Mouse (Mus musculus): ENCODE results near the gene Trmt5. TPM values are rescaled to one million over a fixed set of nuclear protein-coding genes. Genes with fewer than 3 reads are reported as not detected.

Gene Trmt5
- polyA plus RNA-seq, 1 experiment from 2014 or later = 20.7 TPM

- Histone ChIP-seq H3K4me1 (peaks cover 6% of the 10 kb centered on the region; the same call in 1 of the 2 replicates), H3K27ac (no peak overlapping the region), H3K27me3 (no peaks in the 10 kb centered on the region), H3K9me3 (replicated peaks) (no peaks in the 10 kb centered on the region; the same call in 1 of the 2 replicates), H3K4me2 (no peak overlapping the region), H3K36me3 (no peaks in the 10 kb centered on the region), H3K4me3 (replicated peaks) (no peak overlapping the region), H3K9ac (no peak overlapping the region)
- WGBS = 62% methylated on average over 1 of the region's 1 CpGs
- no peak for ATAC-seq (replicated peaks; ENCODE audit: low FRiP score)
These were observed 19.9 kb downstream of the Trmt5 start for GRCm38 (mm10) chr12:73266597-73266996.

- H3K9ac ChIP-seq = no peak overlapping the region
- no peak for ATAC-seq (replicated peaks; ENCODE audit: low FRiP score)
- 81% methylated on average over 3 of the region's 3 CpGs for WGBS
These were observed 21.0 kb downstream of the Trmt5 start for GRCm38 (mm10) chr12:73265381-73265978.

GRCm38 (mm10) chr12:73260339-73260738, 26.2 kb downstream of the Trmt5 start:
- H3K4me2 ChIP-seq = no peak overlapping the region
- H3K4me1 ChIP-seq = no peaks in the 10 kb centered on the region
- H3K4me3 ChIP-seq (replicated peaks) = no peak overlapping the region
- H3K9ac ChIP-seq = no peak overlapping the region
- ATAC-seq (replicated peaks; ENCODE audit: low FRiP score) = no peak
- 86% methylated on average over 1 of the region's 1 CpGs for WGBS
- no peak overlapping the region for H3K27ac ChIP-seq
- no peaks in the 10 kb centered on the region; the same call in 1 of the 2 replicates for H3K9me3 ChIP-seq (replicated peaks)
- H3K27me3 ChIP-seq = no peaks in the 10 kb centered on the region
- 0 out of 2 replicates have a peak, but pooled peaks cover 2% of the 10 kb centered on the region for H3K36me3 ChIP-seq

More at GRCm38 (mm10) chr12:73265381-73265978, 21.0 kb downstream of the Trmt5 start:
- Histone ChIP-seq H3K4me3 (replicated peaks) (no peak overlapping the region), H3K9me3 (replicated peaks) (no peaks in the 10 kb centered on the region; the same call in 1 of the 2 replicates), H3K27ac (no peak overlapping the region), H3K27me3 (no peaks in the 10 kb centered on the region), H3K4me2 (no peak overlapping the region), H3K4me1 (peaks cover 2% of the 10 kb centered on the region; the same call in 1 of the 2 replicates), H3K36me3 (no peaks in the 10 kb centered on the region)

- Histone ChIP-seq H3K36me3 (0 out of 2 replicates have a peak, but pooled peaks cover 2% of the 10 kb centered on the region), H3K9me3 (replicated peaks) (no peaks in the 10 kb centered on the region; the same call in 1 of the 2 replicates), H3K4me2 (no peak overlapping the region), H3K4me1 (no peaks in the 10 kb centered on the region), H3K4me3 (replicated peaks) (no peak overlapping the region), H3K27ac (no peak overlapping the region), H3K9ac (no peak overlapping the region), H3K27me3 (no peaks in the 10 kb centered on the region)
- 94% methylated on average over 6 of the region's 6 CpGs for WGBS
- no peak for ATAC-seq (replicated peaks; ENCODE audit: low FRiP score)
These were observed 27.2 kb downstream of the Trmt5 start for GRCm38 (mm10) chr12:73259269-73259668.

GRCm38 (mm10) chr12:73255006-73255405, 31.5 kb downstream of the Trmt5 start:
- H3K27ac ChIP-seq = no peak overlapping the region; the same call in 1 of the 2 replicates
- H3K4me2 ChIP-seq = no peak overlapping the region
- no peak overlapping the region for H3K9ac ChIP-seq
- 0 out of 2 replicates have a peak, but pooled peaks cover 2% of the 10 kb centered on the region for H3K36me3 ChIP-seq
- no peak overlapping the region for H3K4me3 ChIP-seq (replicated peaks)
- H3K9me3 ChIP-seq (replicated peaks) = no peaks in the 10 kb centered on the region
- 0 out of 2 replicates have a peak, but pooled peaks cover 2% of the 10 kb centered on the region for H3K4me1 ChIP-seq
- WGBS = 75% methylated on average over 2 of the region's 2 CpGs
- no peaks in the 10 kb centered on the region for H3K27me3 ChIP-seq
- no peak for ATAC-seq (replicated peaks; ENCODE audit: low FRiP score)

GRCm38 (mm10) chr12:73245687-73246086, 40.8 kb downstream of the Trmt5 start:
- H3K4me3 ChIP-seq (replicated peaks) = no peak overlapping the region
- H3K4me1 ChIP-seq = no peaks in the 10 kb centered on the region
- no peaks in the 10 kb centered on the region for H3K36me3 ChIP-seq
- H3K4me2 ChIP-seq = no peak overlapping the region
- no peak overlapping the region for H3K9ac ChIP-seq
- H3K27me3 ChIP-seq = no peaks in the 10 kb centered on the region
- H3K9me3 ChIP-seq (replicated peaks) = no peaks in the 10 kb centered on the region
- no peak overlapping the region for H3K27ac ChIP-seq
- no peak for ATAC-seq (replicated peaks; ENCODE audit: low FRiP score)
- WGBS = 72% methylated on average over 5 of the region's 5 CpGs

GRCm38 (mm10) chr12:73241960-73242359, 44.5 kb downstream of the Trmt5 start:
- Histone ChIP-seq H3K27me3 (no peaks in the 10 kb centered on the region), H3K4me2 (no peak overlapping the region), H3K4me1 (no peaks in the 10 kb centered on the region), H3K9me3 (replicated peaks) (no peaks in the 10 kb centered on the region), H3K4me3 (replicated peaks) (no peak overlapping the region), H3K27ac (no peak overlapping the region), H3K36me3 (no peaks in the 10 kb centered on the region), H3K9ac (no peak overlapping the region)
- no peak for ATAC-seq (replicated peaks; ENCODE audit: low FRiP score)
- 74% methylated on average over 10 of the region's 10 CpGs for WGBS

GRCm38 (mm10) chr12:73232586-73232985, 53.9 kb downstream of the Trmt5 start:
- Histone ChIP-seq H3K36me3 (0 out of 2 replicates have a peak, but pooled peaks cover 4% of the 10 kb centered on the region), H3K4me3 (replicated peaks) (no peak overlapping the region), H3K9ac (no peak overlapping the region), H3K4me1 (no peaks in the 10 kb centered on the region), H3K27ac (no peak overlapping the region), H3K4me2 (no peak overlapping the region), H3K27me3 (no peaks in the 10 kb centered on the region), H3K9me3 (replicated peaks) (no peaks in the 10 kb centered on the region)
- no peak for ATAC-seq (replicated peaks; ENCODE audit: low FRiP score)
- 66% methylated on average over 2 of the region's 2 CpGs for WGBS

GRCm38 (mm10) chr12:73231552-73231951, 55.0 kb downstream of the Trmt5 start:
- no peak overlapping the region for H3K9ac ChIP-seq
- H3K9me3 ChIP-seq (replicated peaks) = no peaks in the 10 kb centered on the region
- no peak for ATAC-seq (replicated peaks; ENCODE audit: low FRiP score)
- no peak overlapping the region for H3K4me3 ChIP-seq (replicated peaks)
- no peaks in the 10 kb centered on the region for H3K27me3 ChIP-seq
- H3K36me3 ChIP-seq = 0 out of 2 replicates have a peak, but pooled peaks cover 1% of the 10 kb centered on the region
- no peak overlapping the region for H3K4me2 ChIP-seq
- H3K27ac ChIP-seq = no peak overlapping the region
- H3K4me1 ChIP-seq = no peaks in the 10 kb centered on the region

- Histone ChIP-seq H3K4me1 (no peaks in the 10 kb centered on the region), H3K9me3 (replicated peaks) (no peaks in the 10 kb centered on the region)
- no peak for ATAC-seq (replicated peaks; ENCODE audit: low FRiP score)
These were observed 56.3 kb downstream of the Trmt5 start for GRCm38 (mm10) chr12:73230196-73230595.

More at GRCm38 (mm10) chr12:73230196-73230595, 56.3 kb downstream of the Trmt5 start:
- H3K4me2 ChIP-seq = no peak overlapping the region
- H3K27ac ChIP-seq = no peak overlapping the region
- H3K36me3 ChIP-seq = no peaks in the 10 kb centered on the region
- H3K9ac ChIP-seq = no peak overlapping the region
- H3K4me3 ChIP-seq (replicated peaks) = no peak overlapping the region
- H3K27me3 ChIP-seq = no peaks in the 10 kb centered on the region

All from kidney, embryonic 15.5 days (tissue).